Mouse (Mus musculus) hindbrain, embryonic 11.5 days (tissue): ENCODE measurements around the gene Rpl38. TPM values are rescaled to one million over a fixed set of nuclear protein-coding genes. Genes with fewer than 3 reads are reported as not detected.

Experiments used
- ATAC-seq: fragments of 200-750 bp; cut with Nextera tagmentation; 2 replicates; pipeline ENCODE4 v1.8.0; 2017; ENCODE audit warnings: mild to moderate bottlenecking, moderate TSS enrichment, moderate library complexity; ENCODE audit not compliant: low FRiP score
- DNase-seq: peaks from one replicate; pipeline ENCODE4 v3.0.0-alpha.2; 2015; ENCODE audit warnings: low spot score
- H3K27ac ChIP-seq: fragments of 300-500 bp; sonication (generic); 2 replicates; pipeline ENCODE4 v1.5.1; 2014; ENCODE audit warnings: mild to moderate bottlenecking, low read depth, low read length
- H3K27me3 ChIP-seq: fragments of 300-500 bp; sonication (generic); 2 replicates; pipeline ENCODE4 v1.6.1; 2014; ENCODE audit warnings: mild to moderate bottlenecking, low read length, moderate library complexity, mixed read lengths; ENCODE audit not compliant: control insufficient read depth, insufficient read depth
- H3K36me3 ChIP-seq: fragments of 300-500 bp; sonication (generic); 2 replicates; pipeline ENCODE4 v1.6.1; 2014; ENCODE audit warnings: mild to moderate bottlenecking, low read length, moderate library complexity, mixed read lengths; ENCODE audit not compliant: control insufficient read depth, insufficient read depth
- H3K4me1 ChIP-seq: fragments of 300-500 bp; sonication (generic); replicated peaks from 2 replicates; pipeline ENCODE4 v1.6.1; 2014; ENCODE audit warnings: low read length, mixed read lengths; ENCODE audit not compliant: control insufficient read depth, insufficient read depth
- H3K4me2 ChIP-seq: fragments of 300-500 bp; sonication (generic); replicated peaks from 2 replicates; pipeline ENCODE4 v1.6.1; 2014; ENCODE audit warnings: mild to moderate bottlenecking, low read depth, low read length
- H3K4me3 ChIP-seq: fragments of 300-500 bp; sonication (generic); 2 replicates; pipeline ENCODE4 v1.5.1; 2014; ENCODE audit warnings: low read depth, low read length
- H3K9ac ChIP-seq: fragments of 300-500 bp; sonication (generic); 2 replicates; pipeline ENCODE4 v1.6.1; 2014; ENCODE audit warnings: low read depth, low read length
- H3K9me3 ChIP-seq: fragments of 300-500 bp; sonication (generic); 2 replicates; pipeline ENCODE4 v1.6.1; 2016; ENCODE audit warnings: low read length; ENCODE audit not compliant: control insufficient read depth
- WGBS: fragments of 180-500 bp; shearing (Covaris S2); extraction: QIAGEN DNeasy Blood & Tissue Kit; methylation state at CpG from one replicate; pipeline ENCODE4 v1.1.7; 2014; 5-methylcytosine and 5-hydroxymethylcytosine counted together
- polyA plus RNA-seq: library from polyadenylated mRNA; unstranded; fragments of >200 nt; fragmentation: Nextera tagmentation; extraction: Ambion mirVana; gene quantifications from 2 replicates; pipeline ENCODE4 v1.2.1, GENCODE M21; 2014

Rpl38 gene
- polyA plus RNA-seq, 1 experiment from 2014 or later: 833 TPM

- DNase-seq: no peak
- no peak for ATAC-seq
- H3K9me3 ChIP-seq: no peaks in the 10 kb centered on the region
- no peak overlapping the region for H3K9ac ChIP-seq
- no peaks in the 10 kb centered on the region for H3K27me3 ChIP-seq
- H3K36me3 ChIP-seq: no peaks in the 10 kb centered on the region
- WGBS: 69% methylated on average over 4 of the region's 4 CpGs
- no peak overlapping the region for H3K4me3 ChIP-seq
- no peak overlapping the region for H3K4me2 ChIP-seq
- no peak overlapping the region for H3K27ac ChIP-seq
- H3K4me1 ChIP-seq: no peaks in the 10 kb centered on the region
Observed at GRCm38 (mm10) chr11:114649510-114649909, 18.8 kb upstream of the Rpl38 start.

- ATAC-seq: no peak
- Histone ChIP-seq H3K9ac (no peak overlapping the region), H3K4me3 (no peak overlapping the region), H3K27me3 (no peaks in the 10 kb centered on the region), H3K27ac (no peak overlapping the region), H3K4me1 (no peaks in the 10 kb centered on the region), H3K9me3 (no peaks in the 10 kb centered on the region), H3K4me2 (no peak overlapping the region), H3K36me3 (no peaks in the 10 kb centered on the region)
- WGBS: 10% methylated on average over 16 of the region's 16 CpGs
- DNase-seq: no peak
Observed at GRCm38 (mm10) chr11:114652531-114652930, 15.8 kb upstream of the Rpl38 start.

DNA sequence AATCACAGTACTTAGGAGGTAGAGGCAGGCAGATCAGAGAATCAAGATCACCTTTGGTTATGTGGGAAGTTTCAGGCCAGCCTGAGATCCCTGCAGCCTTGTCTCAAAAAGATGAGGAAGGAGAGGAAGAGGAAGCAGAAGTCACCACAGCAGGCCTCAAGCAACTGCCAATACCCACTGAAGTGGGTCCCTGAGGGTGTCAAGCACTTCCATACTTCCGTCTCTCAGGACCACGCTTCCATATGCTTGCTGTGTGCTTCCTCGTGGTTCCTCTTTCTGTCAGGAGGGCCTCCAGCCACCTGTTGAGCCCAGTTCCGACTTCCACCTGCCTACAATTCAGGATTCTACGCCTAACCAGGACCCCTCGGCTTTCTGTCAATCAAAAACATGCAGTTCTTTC, 14.7 kb upstream of the Rpl38 start:
- no peak for ATAC-seq
- DNase-seq: no peak
- H3K9me3 ChIP-seq: no peaks in the 10 kb centered on the region
- WGBS: 85% methylated on average over 6 of the region's 6 CpGs
- H3K36me3 ChIP-seq: no peaks in the 10 kb centered on the region
- no peaks in the 10 kb centered on the region for H3K27me3 ChIP-seq
- no peak overlapping the region for H3K9ac ChIP-seq
- H3K4me3 ChIP-seq: no peak overlapping the region
- no peaks in the 10 kb centered on the region for H3K4me1 ChIP-seq
- no peak overlapping the region for H3K4me2 ChIP-seq
- no peak overlapping the region for H3K27ac ChIP-seq

DNA sequence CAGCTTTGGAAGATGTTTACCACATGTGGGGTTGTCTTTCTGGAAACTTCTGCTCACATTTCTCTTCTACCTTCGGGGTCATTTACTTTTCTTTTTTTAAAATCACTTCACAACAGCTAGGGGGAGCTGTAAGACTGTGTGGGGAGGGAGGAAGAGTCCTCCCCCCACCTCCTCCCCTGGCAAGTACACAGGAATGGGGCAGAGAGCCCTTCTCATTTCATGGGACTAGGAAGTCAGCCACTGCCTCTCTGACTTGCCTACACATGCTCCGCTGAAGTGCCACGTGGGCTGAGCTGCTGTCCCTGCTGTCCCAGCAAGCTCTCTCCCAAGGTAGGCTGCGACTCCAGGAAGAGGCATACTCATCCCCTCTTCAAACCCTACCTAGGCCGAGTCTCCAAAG, 13.8 kb upstream of the Rpl38 start:
- no peak overlapping the region for H3K4me2 ChIP-seq
- WGBS: 58% methylated on average over 5 of the region's 5 CpGs
- ATAC-seq: no peak

DNA sequence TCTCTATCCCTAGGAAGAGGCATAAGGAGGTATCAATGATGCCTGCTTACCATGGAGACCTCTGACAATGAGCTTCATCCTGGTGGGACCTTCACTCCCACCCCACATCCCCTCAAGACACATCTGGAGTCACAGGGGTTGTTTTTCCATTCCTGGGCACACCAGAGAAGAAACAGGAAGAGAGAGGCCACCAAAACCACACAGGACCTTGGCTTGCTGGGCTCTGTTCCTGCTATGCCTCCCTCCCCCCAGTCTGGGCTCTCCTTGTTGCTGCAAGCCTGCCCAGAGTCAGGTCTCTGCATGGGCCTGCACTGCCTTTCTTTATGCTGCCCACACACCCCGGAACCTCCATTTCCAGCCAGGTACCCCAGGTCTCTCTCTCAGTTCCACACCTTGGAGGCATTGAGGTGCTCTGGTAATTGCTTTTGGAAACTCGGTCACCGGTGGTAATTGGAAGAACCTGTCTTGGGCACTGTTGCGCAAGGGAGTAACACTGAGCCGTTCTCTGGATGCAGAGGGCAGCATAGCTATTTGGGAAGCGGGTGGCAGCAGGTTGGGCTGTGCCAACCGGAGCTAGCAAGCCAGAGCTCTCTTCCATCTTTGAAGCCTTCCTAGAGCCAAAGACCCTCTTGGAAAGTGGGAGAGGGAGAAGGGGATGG, 12.8 kb upstream of the Rpl38 start:
- Histone ChIP-seq H3K4me3 (no peak overlapping the region), H3K4me2 (no peak overlapping the region), H3K27me3 (no peaks in the 10 kb centered on the region), H3K36me3 (no peaks in the 10 kb centered on the region), H3K27ac (no peak overlapping the region), H3K4me1 (no peaks in the 10 kb centered on the region), H3K9ac (no peak overlapping the region), H3K9me3 (no peaks in the 10 kb centered on the region)
- ATAC-seq: no peak
- DNase-seq: no peak
- WGBS: 92% methylated on average over 7 of the region's 7 CpGs

More for the DNA sequence above, 13.8 kb upstream of the Rpl38 start:
- no peak overlapping the region for H3K9ac ChIP-seq
- no peak overlapping the region for H3K4me3 ChIP-seq
- H3K27me3 ChIP-seq: no peaks in the 10 kb centered on the region
- no peaks in the 10 kb centered on the region for H3K4me1 ChIP-seq
- no peaks in the 10 kb centered on the region for H3K36me3 ChIP-seq
- DNase-seq: no peak
- H3K9me3 ChIP-seq: no peaks in the 10 kb centered on the region
- H3K27ac ChIP-seq: no peak overlapping the region

GRCm38 (mm10) chr11:114656994-114657644, 11.2 kb upstream of the Rpl38 start:
- no peak overlapping the region; the same call in 1 of the 2 replicates for H3K4me2 ChIP-seq
- H3K9ac ChIP-seq: no peak overlapping the region
- DNase-seq (no peak), ATAC-seq (peak; percentile 80)
- no peaks in the 10 kb centered on the region for H3K36me3 ChIP-seq
- no peaks in the 10 kb centered on the region for H3K9me3 ChIP-seq
- H3K4me3 ChIP-seq: no peak overlapping the region
- 20% methylated on average over 23 of the region's 27 CpGs for WGBS
- peak overlapping the region; percentile 53; the same call in 1 of the 2 replicates for H3K27ac ChIP-seq
- no peaks in the 10 kb centered on the region for H3K4me1 ChIP-seq
- no peaks in the 10 kb centered on the region for H3K27me3 ChIP-seq

- no peak overlapping the region for H3K4me3 ChIP-seq
- 24% methylated on average over 7 of the region's 7 CpGs for WGBS
- no peak overlapping the region for H3K4me2 ChIP-seq
- H3K27me3 ChIP-seq: no peaks in the 10 kb centered on the region
- 0 out of 2 replicates have a peak overlapping the region, but pooled peaks have one; percentile 30 for H3K27ac ChIP-seq
- ATAC-seq (peak; percentile 49; the same call in 1 of the 2 replicates), DNase-seq (peak; percentile 88)
- no peaks in the 10 kb centered on the region for H3K9me3 ChIP-seq
- H3K36me3 ChIP-seq: no peaks in the 10 kb centered on the region
- no peaks in the 10 kb centered on the region for H3K4me1 ChIP-seq
- no peak overlapping the region for H3K9ac ChIP-seq
Observed at GRCm38 (mm10) chr11:114657737-114658136, 10.6 kb upstream of the Rpl38 start.

DNA sequence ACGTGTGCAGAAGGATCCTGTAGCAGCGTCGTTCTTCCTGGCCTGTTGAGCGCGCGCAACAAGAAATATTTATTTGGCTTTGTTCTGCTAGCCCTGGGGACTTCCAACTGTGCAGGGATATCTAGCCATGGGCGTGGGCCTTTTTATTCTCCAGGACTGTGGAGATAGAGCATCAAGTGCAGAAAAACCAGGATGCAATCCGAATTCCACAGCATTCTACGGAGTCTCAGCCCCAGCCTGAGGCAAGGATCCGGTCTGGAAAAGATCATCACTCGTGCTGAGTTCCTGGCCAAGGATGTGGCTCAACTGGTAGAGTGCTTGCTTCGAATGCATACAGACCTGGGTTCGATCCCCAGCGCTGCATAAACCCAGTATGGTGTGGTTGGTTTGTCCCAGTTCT, 6.2 kb upstream of the Rpl38 start:
- Histone ChIP-seq H3K4me3 (no peak overlapping the region), H3K4me1 (no peaks in the 10 kb centered on the region), H3K27ac (no peak overlapping the region), H3K4me2 (no peak overlapping the region), H3K9ac (no peak overlapping the region), H3K27me3 (peaks cover 3% of the 10 kb centered on the region; the same call in 1 of the 2 replicates), H3K9me3 (no peaks in the 10 kb centered on the region), H3K36me3 (no peaks in the 10 kb centered on the region)
- DNase-seq (no peak), ATAC-seq (no peak)
- WGBS: 87% methylated on average over 13 of the region's 14 CpGs
